Mouse (Mus musculus) limb, embryonic 12.5 days (tissue): ENCODE results near the gene Slc17a9. TPM values are rescaled to one million over a fixed set of nuclear protein-coding genes. Genes with fewer than 3 reads are reported as not detected.

Experiments
- ATAC-seq: fragments of 200-750 bp; cut with Nextera tagmentation; 2 replicates; pipeline ENCODE4 v1.8.0; 2017; ENCODE audit warnings: low read depth, moderate TSS enrichment; ENCODE audit not compliant: insufficient number of reproducible peaks, insufficient read depth, low FRiP score, low TSS enrichment
- H3K27ac ChIP-seq: fragments of 300-500 bp; sonication (generic); 2 replicates; pipeline ENCODE4 v1.5.1; 2016; ENCODE audit warnings: mild to moderate bottlenecking, moderate library complexity
- H3K27me3 ChIP-seq: fragments of 300-500 bp; sonication (generic); 2 replicates; pipeline ENCODE4 v1.6.1; 2016; ENCODE audit warnings: mild to moderate bottlenecking, moderate library complexity
- H3K36me3 ChIP-seq: fragments of 300-500 bp; sonication (generic); 2 replicates; pipeline ENCODE4 v1.6.1; 2016; ENCODE audit warnings: mild to moderate bottlenecking, moderate library complexity
- H3K4me1 ChIP-seq: fragments of 300-500 bp; sonication (generic); replicated peaks from 2 replicates; pipeline ENCODE4 v1.6.1; 2016
- H3K4me2 ChIP-seq: fragments of 300-500 bp; sonication (generic); 2 replicates; pipeline ENCODE4 v1.6.1; 2016; ENCODE audit warnings: mild to moderate bottlenecking, moderate library complexity
- H3K4me3 ChIP-seq: fragments of 300-500 bp; sonication (generic); replicated peaks from 2 replicates; pipeline ENCODE4 v1.5.1; 2016; ENCODE audit warnings: mild to moderate bottlenecking
- H3K9ac ChIP-seq: fragments of 300-500 bp; sonication (generic); replicated peaks from 2 replicates; pipeline ENCODE4 v1.6.1; 2016; ENCODE audit warnings: mild to moderate bottlenecking, moderate library complexity
- H3K9me3 ChIP-seq: fragments of 300-500 bp; sonication (generic); 2 replicates; pipeline ENCODE4 v1.6.1; 2016; ENCODE audit warnings: mild to moderate bottlenecking, moderate library complexity
- WGBS: fragments of 180-500 bp; shearing (Covaris S2); methylation state at CpG from one replicate; pipeline ENCODE4 v1.1.7; 2016; 5-methylcytosine and 5-hydroxymethylcytosine counted together
- polyA plus RNA-seq: library from polyadenylated mRNA; unstranded; fragments of >200 nt; fragmentation: Nextera tagmentation; extraction: Ambion mirVana; gene quantifications from 2 replicates; pipeline ENCODE4 v1.2.1, GENCODE M21; 2016

The Slc17a9 gene
- polyA plus RNA-seq, 1 experiment from 2014 or later: 0.45 TPM

DNA sequence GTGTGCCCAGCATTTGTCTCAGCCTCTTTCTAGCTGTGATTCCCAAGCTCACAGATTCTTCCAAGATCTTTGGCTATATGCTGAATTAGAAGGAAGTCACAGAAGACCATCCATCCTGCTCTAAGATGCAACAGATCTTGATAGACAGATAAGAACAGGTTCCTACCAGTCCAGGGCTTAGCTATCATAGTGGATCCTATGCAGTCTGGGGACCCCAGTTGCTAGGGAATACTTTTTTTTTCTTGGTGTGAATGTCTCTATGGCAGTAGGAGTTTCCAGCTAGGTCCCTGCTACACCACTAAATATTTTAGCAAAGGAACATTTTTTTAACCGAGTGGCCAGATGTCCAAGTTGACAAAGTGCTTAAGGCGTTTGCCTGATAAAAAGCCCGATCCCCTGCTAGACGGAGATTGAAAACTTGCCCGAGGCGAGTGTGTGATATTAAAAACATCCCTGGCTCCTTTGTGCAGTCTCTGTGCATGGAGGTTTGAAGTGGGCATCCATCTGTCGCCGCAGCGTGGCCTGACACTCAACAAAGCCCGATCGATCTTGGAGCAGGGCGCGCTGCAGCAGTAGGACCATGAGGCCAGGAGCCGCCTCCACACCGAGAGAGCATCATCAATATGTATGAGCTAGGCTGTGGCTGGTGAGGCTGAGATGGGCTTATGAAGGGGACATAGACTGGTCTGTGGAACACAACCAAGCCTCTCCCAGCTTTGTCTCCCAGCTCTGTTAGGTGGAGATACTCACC, 33.6 kb downstream of the Slc17a9 start:
- H3K36me3 ChIP-seq: no peaks in the 10 kb centered on the region
- H3K9me3 ChIP-seq: no peaks in the 10 kb centered on the region
- peaks cover 34% of the 10 kb centered on the region for H3K27me3 ChIP-seq
- H3K4me2 ChIP-seq: no peak overlapping the region
- H3K27ac ChIP-seq: no peak overlapping the region
- no peak overlapping the region for H3K9ac ChIP-seq
- H3K4me3 ChIP-seq: no peak overlapping the region
- 53% methylated on average over 15 of the region's 15 CpGs for WGBS
- H3K4me1 ChIP-seq: no peaks in the 10 kb centered on the region
- no peak for ATAC-seq

DNA sequence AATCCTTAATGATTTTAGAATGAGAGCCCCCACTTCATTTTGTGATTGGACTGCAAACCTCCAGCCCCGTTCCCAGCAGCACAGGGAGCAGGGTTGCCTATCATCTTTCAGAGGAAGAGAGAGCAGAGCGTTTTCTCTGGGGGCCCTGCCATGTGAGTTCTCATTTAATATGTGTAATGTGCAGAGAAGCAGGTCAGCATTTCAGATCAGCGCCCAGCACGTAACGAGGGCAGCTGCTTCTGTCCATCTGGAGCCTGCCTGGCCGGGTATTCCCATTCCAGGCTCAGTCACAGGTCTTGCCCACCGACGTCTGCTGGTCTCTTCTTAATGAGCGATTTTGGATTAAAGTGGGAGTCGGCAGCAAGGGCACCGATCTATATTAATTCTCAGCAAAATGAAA, 39.9 kb downstream of the Slc17a9 start:
- no peak overlapping the region for H3K27ac ChIP-seq
- no peaks in the 10 kb centered on the region for H3K4me1 ChIP-seq
- WGBS: 64% methylated on average over 11 of the region's 11 CpGs
- H3K36me3 ChIP-seq: no peaks in the 10 kb centered on the region
- no peak for ATAC-seq
- H3K4me2 ChIP-seq: no peak overlapping the region
- H3K27me3 ChIP-seq: peaks cover 38% of the 10 kb centered on the region
- no peak overlapping the region for H3K4me3 ChIP-seq
- no peak overlapping the region for H3K9ac ChIP-seq
- H3K9me3 ChIP-seq: no peaks in the 10 kb centered on the region

GRCm38 (mm10) chr2:180765713-180766112, 40.6 kb downstream of the Slc17a9 start:
- no peak for ATAC-seq
- H3K4me2 ChIP-seq: no peak overlapping the region
- no peak overlapping the region for H3K4me3 ChIP-seq
- no peaks in the 10 kb centered on the region for H3K36me3 ChIP-seq
- no peak overlapping the region for H3K27ac ChIP-seq
- no peak overlapping the region for H3K9ac ChIP-seq
- H3K27me3 ChIP-seq: peaks cover 44% of the 10 kb centered on the region
- no peaks in the 10 kb centered on the region for H3K4me1 ChIP-seq
- WGBS: 75% methylated on average over 7 of the region's 7 CpGs
- no peaks in the 10 kb centered on the region for H3K9me3 ChIP-seq

- H3K9ac ChIP-seq: no peak overlapping the region
- H3K4me1 ChIP-seq: peaks cover 8% of the 10 kb centered on the region; the same call in 1 of the 2 replicates
- no peak overlapping the region for H3K27ac ChIP-seq
- 4% methylated on average over 12 of the region's 12 CpGs for WGBS
- no peaks in the 10 kb centered on the region for H3K36me3 ChIP-seq
- ATAC-seq: no peak
- no peak overlapping the region for H3K4me3 ChIP-seq
- peaks cover 95% of the 10 kb centered on the region for H3K27me3 ChIP-seq
- H3K9me3 ChIP-seq: no peaks in the 10 kb centered on the region
- no peak overlapping the region for H3K4me2 ChIP-seq
Observed at GRCm38 (mm10) chr2:180775223-180775622, 50.2 kb downstream of the Slc17a9 start.

GRCm38 (mm10) chr2:180775641-180776040, 50.6 kb downstream of the Slc17a9 start:
- no peak overlapping the region for H3K4me2 ChIP-seq
- H3K27me3 ChIP-seq: peaks cover 93% of the 10 kb centered on the region
- no peak for ATAC-seq
- H3K27ac ChIP-seq: no peak overlapping the region
- whole genome bisulfite sequencing: 3% methylated on average over 15 of the region's 15 CpGs
- H3K36me3 ChIP-seq: no peaks in the 10 kb centered on the region
- no peak overlapping the region for H3K9ac ChIP-seq
- H3K4me1 ChIP-seq: peaks cover 8% of the 10 kb centered on the region; the same call in 1 of the 2 replicates
- H3K9me3 ChIP-seq: no peaks in the 10 kb centered on the region
- no peak overlapping the region for H3K4me3 ChIP-seq

DNA sequence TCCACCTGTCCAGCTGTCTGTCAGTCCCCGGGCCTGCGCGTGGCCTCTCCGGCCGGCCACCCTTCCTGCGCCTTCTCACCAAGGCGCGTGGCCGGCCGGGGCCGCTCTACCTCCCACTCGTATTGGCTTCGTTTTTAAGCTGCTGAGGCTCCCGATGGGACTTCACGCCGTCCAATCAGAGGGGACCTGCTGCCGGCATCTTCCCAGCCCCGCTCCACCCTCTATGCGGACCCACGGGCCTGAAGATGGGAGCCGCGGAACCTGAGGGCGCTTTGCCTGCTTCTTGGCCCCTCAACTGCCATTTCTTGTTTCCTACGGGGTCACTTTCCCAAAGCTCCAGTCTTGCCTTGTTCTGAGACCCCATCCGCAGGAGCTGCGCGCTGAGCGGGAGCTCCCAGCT, 51.7 kb downstream of the Slc17a9 start, which contains the start of gene Bhlhe23:
Gene Bhlhe23, minus strand, starts transcription at position 108 of the 400 bp plus-strand sequence.
- Histone ChIP-seq H3K27ac (no peak within 1 kb of the TSS), H3K9me3 (no peaks in the 10 kb centered on the region), H3K27me3 (peaks cover 94% of the 10 kb centered on the region), H3K4me2 (peak within 1 kb of the TSS; percentile 51), H3K36me3 (no peaks in the 10 kb centered on the region), H3K4me1 (peaks cover 8% of the 10 kb centered on the region; the same call in 1 of the 2 replicates), H3K4me3 (peak within 1 kb of the TSS; percentile 31), H3K9ac (no peak within 1 kb of the TSS)
- 1% methylated on average over 28 of the region's 28 CpGs for WGBS
- ATAC-seq: no peak

DNA sequence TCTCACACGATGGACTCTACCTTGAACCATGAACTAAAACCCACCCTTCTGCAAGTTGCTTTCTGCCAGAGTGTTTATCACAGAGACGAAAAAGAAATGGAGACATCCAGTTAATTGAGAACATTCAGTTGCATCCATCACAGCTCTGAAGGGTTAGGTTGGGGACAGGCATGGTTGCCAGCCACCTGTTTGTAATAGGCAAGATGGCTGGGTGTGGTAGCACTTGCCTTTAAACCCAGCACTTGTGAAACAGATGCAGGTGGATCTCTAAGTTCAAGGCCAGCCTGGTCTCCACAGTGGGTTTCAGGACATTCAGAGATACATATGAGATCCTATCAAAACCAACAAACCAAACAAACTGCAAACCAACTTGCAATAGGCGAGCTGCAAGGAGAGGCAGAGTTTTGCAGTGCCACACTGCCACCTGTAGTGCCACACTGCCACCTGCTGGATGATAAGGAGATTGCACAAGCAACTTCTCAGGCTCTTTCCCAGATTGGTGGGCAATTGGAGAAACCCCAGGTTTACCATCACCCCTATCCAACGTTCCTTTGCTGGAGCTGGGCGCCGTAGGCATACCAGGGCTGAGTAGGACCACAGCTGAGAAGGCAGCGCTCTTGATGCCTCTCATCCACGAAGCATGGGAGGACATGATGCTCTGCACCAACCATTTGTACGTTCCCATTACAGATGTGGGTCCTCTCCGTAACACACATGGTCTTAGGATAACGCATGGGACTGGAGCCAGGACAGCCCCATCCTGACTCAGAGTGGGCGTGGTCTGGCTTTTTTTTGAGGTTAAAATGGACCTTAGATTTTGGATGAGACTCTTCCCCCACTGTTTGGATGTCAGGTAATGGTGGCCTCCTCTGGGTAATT, 54.4 kb downstream of the Slc17a9 start:
- Histone ChIP-seq H3K4me2 (no peak overlapping the region), H3K27ac (no peak overlapping the region), H3K4me1 (peaks cover 8% of the 10 kb centered on the region; the same call in 1 of the 2 replicates), H3K27me3 (peaks cover 77% of the 10 kb centered on the region), H3K36me3 (no peaks in the 10 kb centered on the region), H3K4me3 (no peak overlapping the region), H3K9ac (no peak overlapping the region), H3K9me3 (no peaks in the 10 kb centered on the region)
- no peak for ATAC-seq
- WGBS: 25% methylated on average over 12 of the region's 12 CpGs

- H3K9me3 ChIP-seq: no peaks in the 10 kb centered on the region
- no peak for ATAC-seq
- H3K36me3 ChIP-seq: no peaks in the 10 kb centered on the region
- no peak overlapping the region for H3K4me2 ChIP-seq
- H3K4me3 ChIP-seq: no peak overlapping the region
- peaks cover 8% of the 10 kb centered on the region; the same call in 1 of the 2 replicates for H3K4me1 ChIP-seq
- no peak overlapping the region for H3K9ac ChIP-seq
- H3K27ac ChIP-seq: no peak overlapping the region
- WGBS: 10% methylated on average over 2 of the region's 2 CpGs
- peaks cover 72% of the 10 kb centered on the region for H3K27me3 ChIP-seq
Observed at GRCm38 (mm10) chr2:180780282-180780681, 55.2 kb downstream of the Slc17a9 start.

DNA sequence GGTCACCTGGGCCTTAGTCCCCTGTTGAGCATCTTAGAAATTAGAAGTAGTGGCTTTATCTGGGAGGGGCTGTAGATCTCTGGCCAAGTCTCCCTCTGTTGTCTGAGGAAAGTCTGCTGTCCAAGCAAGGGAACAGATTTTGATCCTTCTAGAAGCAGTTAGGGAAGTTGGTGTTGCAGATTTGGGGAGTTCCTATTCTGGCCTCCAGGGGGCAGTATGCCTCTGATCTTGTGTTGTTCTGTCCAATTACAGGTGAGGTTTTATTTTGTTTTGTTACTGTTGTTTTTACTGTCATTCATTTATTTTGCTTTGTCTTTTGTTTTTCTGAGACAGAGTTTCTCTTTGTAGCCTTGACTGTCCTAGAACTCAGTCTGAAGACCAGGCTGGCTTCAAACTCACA, 61.7 kb downstream of the Slc17a9 start:
- Histone ChIP-seq H3K4me3 (no peak overlapping the region), H3K9ac (no peak overlapping the region), H3K27ac (no peak overlapping the region), H3K9me3 (no peaks in the 10 kb centered on the region), H3K36me3 (no peaks in the 10 kb centered on the region), H3K4me2 (no peak overlapping the region), H3K27me3 (peaks cover 50% of the 10 kb centered on the region), H3K4me1 (no peaks in the 10 kb centered on the region)
- no peak for ATAC-seq

GRCm38 (mm10) chr2:180787566-180788232, 62.6 kb downstream of the Slc17a9 start:
- ATAC-seq: no peak
- WGBS: 72% methylated on average over 13 of the region's 13 CpGs
- Histone ChIP-seq H3K4me1 (no peaks in the 10 kb centered on the region), H3K4me3 (no peak overlapping the region), H3K36me3 (no peaks in the 10 kb centered on the region), H3K4me2 (no peak overlapping the region), H3K9ac (no peak overlapping the region), H3K9me3 (no peaks in the 10 kb centered on the region), H3K27me3 (peaks cover 45% of the 10 kb centered on the region), H3K27ac (no peak overlapping the region)

GRCm38 (mm10) chr2:180788386-180788785, 63.3 kb downstream of the Slc17a9 start:
- Histone ChIP-seq H3K4me2 (no peak overlapping the region), H3K36me3 (no peaks in the 10 kb centered on the region), H3K27ac (no peak overlapping the region), H3K9me3 (no peaks in the 10 kb centered on the region), H3K4me3 (no peak overlapping the region), H3K27me3 (peaks cover 40% of the 10 kb centered on the region), H3K9ac (no peak overlapping the region), H3K4me1 (no peaks in the 10 kb centered on the region)
- WGBS: 22% methylated on average over 2 of the region's 2 CpGs
- no peak for ATAC-seq
